Mouse (Mus musculus) ES-CJ7 (cell line): Measurements from ENCODE around the gene Fam178b.
A peak's percentile ranks its signal among the peaks of the same experiment; 100 is the strongest.

ENCODE experiments used
- DNase-seq: peaks from one replicate; pipeline ENCODE4 v3.0.0; 2011; ENCODE audit warnings: low read depth, low spot score

The Fam178b gene

DNA sequence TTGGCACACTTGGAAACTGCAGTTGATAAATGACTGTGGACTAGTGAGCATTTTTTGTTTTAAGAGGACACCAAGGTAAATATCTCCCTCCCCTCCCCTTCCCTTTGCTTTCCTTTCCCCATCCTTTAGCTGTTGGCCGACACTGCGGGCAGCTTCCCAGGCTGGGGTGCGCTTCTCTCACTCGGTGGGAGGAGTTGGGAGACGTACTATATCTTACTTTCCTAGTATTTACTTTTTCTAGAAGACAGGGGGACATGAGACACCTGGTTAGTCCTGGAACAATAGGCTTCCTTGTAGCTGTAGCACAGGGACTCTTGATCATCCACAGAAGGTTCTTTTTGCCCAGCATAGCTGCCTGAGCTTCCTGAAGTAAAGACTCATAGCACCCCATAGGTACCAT, 158.9 kb downstream of the Fam178b start:
- no peak for DNase-seq

GRCm38 (mm10) chr1:36523332-36524013, 159.5 kb downstream of the Fam178b start:
- DNase-seq: no peak

GRCm38 (mm10) chr1:36522210-36522609, 160.8 kb downstream of the Fam178b start:
- DNase-seq: no peak

GRCm38 (mm10) chr1:36519626-36520025, 163.4 kb downstream of the Fam178b start:
- peak; percentile 45 for DNase-seq

- no peak for DNase-seq
Observed at GRCm38 (mm10) chr1:36518259-36518658, 164.7 kb downstream of the Fam178b start.

GRCm38 (mm10) chr1:36513718-36514117, 169.3 kb downstream of the Fam178b start:
- DNase-seq: peak; percentile 87

- DNase-seq: no peak
Observed at GRCm38 (mm10) chr1:36513310-36513709, 169.7 kb downstream of the Fam178b start.

DNA sequence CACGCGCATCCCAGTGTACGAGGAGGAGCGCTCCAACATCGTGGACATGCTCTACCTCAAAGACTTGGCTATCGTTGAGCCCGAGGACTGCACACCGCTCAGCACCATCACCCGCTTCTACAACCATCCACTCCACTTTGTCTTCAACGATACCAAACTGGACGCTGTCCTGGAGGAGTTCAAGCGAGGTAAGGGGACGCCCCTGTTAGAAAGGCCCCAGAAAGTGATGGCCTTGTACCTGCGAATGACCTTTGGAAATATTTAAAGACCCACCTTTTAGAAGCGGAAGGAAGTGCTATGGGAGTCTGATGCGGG, 170.1 kb downstream of the Fam178b start:
- DNase-seq: no peak
